Mouse (Mus musculus) NIH3T3 (cell line): Measurements from ENCODE around the gene Rcn1.
A peak's percentile ranks its signal among the peaks of the same experiment; 100 is the strongest.

Source experiments
- DNase-seq: peaks from one replicate; pipeline ENCODE4 v3.0.0-alpha.2; 2012; ENCODE audit warnings: low read depth

The Rcn1 gene

GRCm38 (mm10) chr2:105394375-105394774 is 4.7 kb downstream of the Rcn1 start:
- no peak for DNase-seq

GRCm38 (mm10) chr2:105392514-105392913 is 6.6 kb downstream of the Rcn1 start:
- peak; percentile 49 for DNase-seq

- DNase-seq: no peak
Observed at GRCm38 (mm10) chr2:105391414-105391784, 7.7 kb downstream of the Rcn1 start.

GRCm38 (mm10) chr2:105390653-105391413 is 8.3 kb downstream of the Rcn1 start:
- no peak for DNase-seq

GRCm38 (mm10) chr2:105389007-105389890 is 9.9 kb downstream of the Rcn1 start:
- no peak for DNase-seq

- no peak for DNase-seq
Observed at GRCm38 (mm10) chr2:105386418-105386817, 12.7 kb downstream of the Rcn1 start.

GRCm38 (mm10) chr2:105384998-105385397 is 14.1 kb downstream of the Rcn1 start:
- DNase-seq: no peak

GRCm38 (mm10) chr2:105383063-105383462 is 16.1 kb downstream of the Rcn1 start:
- DNase-seq: no peak

GRCm38 (mm10) chr2:105380757-105381319 is 18.3 kb downstream of the Rcn1 start:
- DNase-seq: no peak

- DNase-seq: no peak
Observed at GRCm38 (mm10) chr2:105379682-105380081, 19.4 kb downstream of the Rcn1 start.

GRCm38 (mm10) chr2:105375705-105376104 is 23.4 kb downstream of the Rcn1 start:
- DNase-seq: peak; percentile 46

GRCm38 (mm10) chr2:105375261-105375660 is 23.9 kb downstream of the Rcn1 start:
- no peak for DNase-seq

- DNase-seq: no peak
Observed at GRCm38 (mm10) chr2:105373658-105374057, 25.5 kb downstream of the Rcn1 start.

GRCm38 (mm10) chr2:105372727-105373126 is 26.4 kb downstream of the Rcn1 start:
- no peak for DNase-seq

- no peak for DNase-seq
Observed at GRCm38 (mm10) chr2:105372156-105372555, 27.0 kb downstream of the Rcn1 start.

- no peak for DNase-seq
Observed at GRCm38 (mm10) chr2:105370698-105371097, 28.4 kb downstream of the Rcn1 start.

GRCm38 (mm10) chr2:105370240-105370639 is 28.9 kb downstream of the Rcn1 start:
- no peak for DNase-seq

- peak; percentile 13 for DNase-seq
Observed at GRCm38 (mm10) chr2:105367623-105368022, 31.5 kb downstream of the Rcn1 start.

- DNase-seq: no peak
Observed at GRCm38 (mm10) chr2:105358040-105358439, 41.1 kb downstream of the Rcn1 start.

GRCm38 (mm10) chr2:105356791-105357190 is 42.3 kb downstream of the Rcn1 start:
- no peak for DNase-seq

GRCm38 (mm10) chr2:105348886-105349285 is 50.2 kb downstream of the Rcn1 start:
- DNase-seq: no peak

GRCm38 (mm10) chr2:105339993-105340392 is 59.1 kb downstream of the Rcn1 start:
- peak; percentile 40 for DNase-seq
